In the genomic region with DNA sequence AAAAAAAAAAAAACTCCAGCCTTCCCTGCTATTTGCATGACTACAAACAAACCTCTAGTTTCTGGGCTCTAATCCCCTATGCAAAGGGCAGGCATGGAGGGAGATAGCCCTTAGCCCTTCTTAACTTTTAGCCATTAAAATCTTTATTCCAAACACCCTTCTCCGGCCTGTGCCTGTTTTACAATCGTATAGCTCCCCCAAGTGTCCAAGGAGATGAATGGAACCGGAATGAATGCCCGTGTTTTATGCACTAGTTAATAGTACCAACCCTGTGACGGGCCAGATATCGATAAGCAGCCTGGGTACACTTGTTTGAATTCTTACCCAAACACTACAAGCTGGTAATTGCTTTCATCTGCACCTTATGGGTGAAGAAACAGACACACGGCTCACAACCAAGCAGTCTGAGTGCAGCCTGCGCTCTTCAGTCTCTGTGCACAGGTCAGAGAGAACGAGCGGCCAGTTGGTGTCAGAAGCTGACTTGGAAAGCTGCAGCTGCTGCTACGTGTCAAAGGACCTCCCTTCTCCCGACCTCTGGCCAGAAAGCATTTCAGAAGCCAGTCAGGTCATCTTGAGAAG, we compare ENCODE assay signal across 7 mouse cellular contexts.
DNase-seq lines count a peak whose midpoint lies in the region; ATAC-seq and TF ChIP-seq lines count a peak whose summit lies in the region.

No protein-coding gene starts in this region.

- no peak overlapping the region for H3K4me2 ChIP-seq in CH12.LX (ENCODE audit: insufficient read depth, low read depth, poor library complexity, severe bottlenecking)
- no peak overlapping the region; the same call in 1 of the 2 replicates for H3K4me2 ChIP-seq in embryonic facial prominence, embryonic 11.5 days (ENCODE audit: low read depth, low read length)
- H3K4me2 ChIP-seq in midbrain, embryonic 11.5 days: no peak overlapping the region

- peaks cover 16 to 32% of the 10 kb centered on the region in 2 experiments for H3K4me1 ChIP-seq in CH12.LX (ENCODE audit: control insufficient read depth in 1 of 2, insufficient read depth in 2 of 2)
- H3K4me1 ChIP-seq in G1E (ENCODE audit: insufficient read depth, low read depth, low read length): no peaks in the 10 kb centered on the region
- no peaks in the 10 kb centered on the region for H3K4me1 ChIP-seq in embryonic facial prominence, embryonic 11.5 days (ENCODE audit: control insufficient read depth, insufficient read depth, low read length)
- H3K4me1 ChIP-seq in midbrain, embryonic 11.5 days (ENCODE audit: control insufficient read depth, insufficient read depth, low read length): no peaks in the 10 kb centered on the region

- H3K79me2 ChIP-seq in CH12.LX (replicated peaks; ENCODE audit: control insufficient read depth, extremely low read depth, insufficient read depth, poor library complexity, severe bottlenecking): no peaks in the 10 kb centered on the region

- DNase-seq in CH12.LX (ENCODE audit: extremely low read depth): peak; percentile 45
- no peak for DNase-seq in G1E (ENCODE audit: low spot score)
- DNase-seq in embryonic facial prominence, embryonic 11.5 days (ENCODE audit: low spot score): peak; percentile 74
- peak; percentile 59 for DNase-seq in heart, postnatal 4 days
- DNase-seq in layer of hippocampus, postnatal 36 days: peak; percentile 27 to 42
- DNase-seq in midbrain, embryonic 11.5 days (ENCODE audit: low spot score, missing footprints): peak; percentile 89
- no peak for DNase-seq in urinary bladder, postnatal 4 days (ENCODE audit: low spot score in 2 of 2)

- peaks cover 0 to 2% of the 10 kb centered on the region in 2 experiments for H3K36me3 ChIP-seq in CH12.LX (replicated peaks in 1 of 2; ENCODE audit: control insufficient read depth in 1 of 2, insufficient read depth in 1 of 2, low read length in 1 of 2)
- peaks cover 5% of the 10 kb centered on the region for H3K36me3 ChIP-seq in G1E (replicated peaks)
- H3K36me3 ChIP-seq in embryonic facial prominence, embryonic 11.5 days (replicated peaks; ENCODE audit: control insufficient read depth, insufficient read depth, low read depth, low read length): no peaks in the 10 kb centered on the region
- H3K36me3 ChIP-seq in midbrain, embryonic 11.5 days (ENCODE audit: control insufficient read depth, insufficient read depth, low read length): no peaks in the 10 kb centered on the region

- TF ChIP-seq POLR2A in CH12.LX (IDR thresholded peaks at IDR 0.05; ENCODE audit: low read depth, low read length): no peak

- TF ChIP-seq CTCF in CH12.LX (conservative IDR thresholded peaks at IDR 0.05 in 1 of 2, IDR thresholded peaks at IDR 0.05 in 1 of 2; ENCODE audit: low read depth in 2 of 2, low read length in 2 of 2) (peak; percentile 52 to 80), G1E (IDR thresholded peaks at IDR 0.05; ENCODE audit: low read depth, low read length) (no peak)

- in situ Hi-C loops in CH12.LX (cut with MboI; ENCODE audit: low pct_ligation_motif_present, low pct_unique_long_range_greater_than_20kb, low sequenced_read_pairs): loop anchor here (10.0 kb wide), 1 partner anchor 484 kb away; no protein-coding TSS in a partner anchor

- no peak for TF ChIP-seq EP300 in CH12.LX (IDR thresholded peaks at IDR 0.05; ENCODE audit: low read length)

- ATAC-seq in G1E (ENCODE audit: extremely low read depth, insufficient number of reproducible peaks, low FRiP score, poor library complexity, severe bottlenecking): peak; percentile 34; the same call in 1 of the 2 replicates
- no peak for ATAC-seq in embryonic facial prominence, embryonic 11.5 days (replicated peaks; ENCODE audit: insufficient number of reproducible peaks, low FRiP score, low TSS enrichment, low read depth)
- ATAC-seq in midbrain, embryonic 11.5 days (ENCODE audit: low FRiP score): peak; percentile 55; the same call in 1 of the 2 replicates

- 30% methylated on average over 12 of the region's 12 CpGs for WGBS in embryonic facial prominence, embryonic 11.5 days
- 31% methylated on average over 12 of the region's 12 CpGs for WGBS in midbrain, embryonic 11.5 days

- peak; percentile 92 for TF ChIP-seq RAD21 in CH12.LX (IDR thresholded peaks at IDR 0.05; ENCODE audit: low read depth, low read length)

- H3K4me3 ChIP-seq in CH12.LX (replicated peaks in 1 of 3; ENCODE audit: low read depth in 2 of 3, low read length in 2 of 3, poor library complexity in 1 of 3) (no peak overlapping the region), G1E (ENCODE audit: low read depth, low read length) (no peak overlapping the region)
- no peak overlapping the region for H3K4me3 ChIP-seq in embryonic facial prominence, embryonic 11.5 days (ENCODE audit: low read depth, low read length)
- no peak overlapping the region for H3K4me3 ChIP-seq in midbrain, embryonic 11.5 days (ENCODE audit: low read depth, low read length)

- H3K9me3 ChIP-seq in CH12.LX (replicated peaks; ENCODE audit: low read length) (no peaks in the 10 kb centered on the region), G1E (replicated peaks) (no peaks in the 10 kb centered on the region)
- H3K9me3 ChIP-seq in embryonic facial prominence, embryonic 11.5 days (replicated peaks; ENCODE audit: control insufficient read depth, low read length): no peaks in the 10 kb centered on the region
- no peaks in the 10 kb centered on the region for H3K9me3 ChIP-seq in midbrain, embryonic 11.5 days (ENCODE audit: control insufficient read depth, low read length)

- no peak overlapping the region for H3K9ac ChIP-seq in CH12.LX (ENCODE audit: insufficient read depth, low read depth)
- H3K9ac ChIP-seq in embryonic facial prominence, embryonic 11.5 days (replicated peaks; ENCODE audit: low read length): no peak overlapping the region; the same call in 1 of the 2 replicates
- no peak overlapping the region for H3K9ac ChIP-seq in midbrain, embryonic 11.5 days (ENCODE audit: low read length)

- dilution Hi-C loops in CH12.LX (cut with MboI; ENCODE audit: extremely low pct_ligation_motif_present, extremely low pct_unique_long_range_greater_than_20kb, low sequenced_read_pairs): no loop called here

- H3K27me3 ChIP-seq in CH12.LX (replicated peaks) (no peaks in the 10 kb centered on the region), G1E (ENCODE audit: insufficient read depth, low read length) (peaks cover 7% of the 10 kb centered on the region)
- no peaks in the 10 kb centered on the region for H3K27me3 ChIP-seq in embryonic facial prominence, embryonic 11.5 days (ENCODE audit: control insufficient read depth, insufficient read depth, low read length)
- H3K27me3 ChIP-seq in midbrain, embryonic 11.5 days (ENCODE audit: control insufficient read depth, insufficient read depth, low read length): no peaks in the 10 kb centered on the region

- no peak overlapping the region for H3K27ac ChIP-seq in CH12.LX (ENCODE audit: insufficient read depth, low read depth)
- H3K27ac ChIP-seq in embryonic facial prominence, embryonic 11.5 days (replicated peaks; ENCODE audit: low read depth, low read length): no peak overlapping the region
- no peak overlapping the region for H3K27ac ChIP-seq in midbrain, embryonic 11.5 days (ENCODE audit: low read depth, low read length)

TF ChIP-seq in CH12.LX, 34 proteins besides CTCF, POLR2A, EP300 and RAD21:
- no peak for TF ChIP-seq TBP (conservative IDR thresholded peaks at IDR 0.05; ENCODE audit: low read depth, low read length)
- no peak for TF ChIP-seq USF2 (conservative IDR thresholded peaks at IDR 0.05; ENCODE audit: low read depth, low read length)
- TF ChIP-seq ZC3H11A (IDR thresholded peaks at IDR 0.05; ENCODE audit: low read depth, low read length): 0 out of 2 replicates have a peak, but pooled peaks have one; percentile 14
- TF ChIP-seq SMC3 (IDR thresholded peaks at IDR 0.05; ENCODE audit: low read depth, low read length): peak; percentile 70

Comparison
In these comparisons a context has a peak if more than half of its experiments do, and no peak if none do; other contexts are left out.
1. DNase-seq: peak in CH12.LX (single experiment), embryonic facial prominence, embryonic 11.5 days (single experiment), heart, postnatal 4 days (single experiment), layer of hippocampus, postnatal 36 days (2 of 2) and midbrain, embryonic 11.5 days (single experiment); none in G1E (single experiment) and urinary bladder, postnatal 4 days (0 of 2).